Mouse (Mus musculus): ENCODE data around the gene Unc5c.

- TF ChIP-seq EP300 (IDR thresholded peaks at IDR 0.05; ENCODE audit: low read depth) (no peak), CTCF (IDR thresholded peaks at IDR 0.05; ENCODE audit: low read depth) (no peak)
Measured at GRCm38 (mm10) chr3:141792106-141792505, 327.1 kb downstream of the Unc5c start.
